Mouse (Mus musculus): ENCODE measurements around the gene Pcsk6. TPM values are rescaled to one million over a fixed set of nuclear protein-coding genes. Genes with fewer than 3 reads are reported as not detected.

The Pcsk6 gene
- not detected for total RNA-seq (2023)

GRCm38 (mm10) chr7:65861591-65862472, at the start of gene Pcsk6:
TSS of gene Pcsk6 (plus strand) at chr7:65861734.

GRCm38 (mm10) chr7:66043552-66044459, 182.3 kb downstream of the Pcsk6 start, which contains the start of gene Gm45213:
TSS of gene Gm45213 (plus strand) at chr7:66043602.

GRCm38 (mm10) chr7:66058703-66059102, 197.2 kb downstream of the Pcsk6 start, which contains the start of gene Snrpa1:
TSS of gene Snrpa1 (plus strand) at chr7:66059003.

GRCm38 (mm10) chr7:66079364-66080230, 218.1 kb downstream of the Pcsk6 start, which contains the start of gene Selenos:
TSS of gene Selenos (plus strand) at chr7:66079649.

Other genes starting within 250 kb of the Pcsk6 start
- 12.4 TPM for gene Tarsl2, start 216.8 kb upstream of the Pcsk6 start, total RNA-seq (2023)
- gene Tm2d3, start 170.6 kb upstream of the Pcsk6 start, total RNA-seq (2023) = 16.7 TPM
- gene Gm45213, start 181.9 kb downstream of the Pcsk6 start, total RNA-seq (2023) = not detected
- gene Snrpa1, start 197.3 kb downstream of the Pcsk6 start, total RNA-seq (2023) = 66.6 TPM
- 54.9 TPM for gene Selenos, start 217.9 kb downstream of the Pcsk6 start, total RNA-seq (2023)
- gene Chsy1, start 247.8 kb downstream of the Pcsk6 start, total RNA-seq (2023) = 24.8 TPM

All from CD8-positive naive resting alpha-beta T cell, adult 57 days (primary cell).